Mouse (Mus musculus) cerebellum, postnatal 25 days (tissue): ENCODE data around the gene Trmt11.
"Not testable (repeated sequence)": the region's sequence is repeated elsewhere in the genome, so short reads cannot be mapped to it uniquely, and the experiment has no call there.

Experiments used
- DNase-seq, 2 experiments: peaks; one replicate each; pipeline ENCODE4 v3.0.0; 2021; ENCODE audit warnings: mixed read lengths in 2 of 2

Trmt11 gene

DNA sequence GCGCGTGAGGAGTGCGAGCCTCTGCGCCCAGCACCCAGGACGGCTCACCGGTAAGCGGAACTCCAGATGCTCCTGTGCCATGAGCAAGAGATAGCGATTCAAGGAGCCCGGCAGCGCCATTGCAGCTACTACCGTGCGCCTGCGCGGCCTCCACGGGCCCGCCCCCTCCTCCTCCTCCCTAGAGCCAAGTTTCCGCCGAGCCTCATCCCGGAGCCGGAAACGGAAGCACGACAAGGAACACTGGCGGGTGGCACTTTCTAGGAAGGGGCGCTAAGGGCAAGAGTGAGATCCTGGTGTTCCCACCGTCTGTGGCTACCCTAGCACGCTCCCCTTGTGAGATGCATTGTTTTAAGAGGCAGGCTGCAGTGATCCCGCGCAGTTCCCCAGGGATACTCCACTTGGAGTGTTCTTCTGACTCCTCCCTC, at the start of gene Trmt11:
Gene Trmt11, minus strand, starts transcription at position 208 of the 425 bp plus-strand sequence.
- peak; percentile 89 to 93 for DNase-seq

DNA sequence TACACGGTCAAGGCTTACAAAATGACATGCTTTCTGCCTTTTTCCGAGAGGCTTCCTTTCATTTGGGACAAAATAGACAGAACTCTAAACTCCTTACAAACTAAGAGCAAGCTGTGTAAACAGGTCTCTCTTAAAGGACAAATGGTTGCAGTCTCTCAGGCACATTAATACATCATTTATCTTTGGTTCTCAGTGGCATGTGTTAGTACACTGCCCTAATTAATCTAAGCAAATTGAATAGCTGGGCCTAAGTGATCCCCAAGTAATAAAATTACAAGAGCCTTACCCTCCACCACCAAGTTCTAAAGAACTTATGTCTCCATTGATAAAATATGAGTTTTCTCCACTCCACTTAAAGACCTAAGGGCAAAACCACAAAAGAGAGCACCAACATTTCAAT, 47.1 kb upstream of the Trmt11 start:
- DNase-seq, result no peak

DNA sequence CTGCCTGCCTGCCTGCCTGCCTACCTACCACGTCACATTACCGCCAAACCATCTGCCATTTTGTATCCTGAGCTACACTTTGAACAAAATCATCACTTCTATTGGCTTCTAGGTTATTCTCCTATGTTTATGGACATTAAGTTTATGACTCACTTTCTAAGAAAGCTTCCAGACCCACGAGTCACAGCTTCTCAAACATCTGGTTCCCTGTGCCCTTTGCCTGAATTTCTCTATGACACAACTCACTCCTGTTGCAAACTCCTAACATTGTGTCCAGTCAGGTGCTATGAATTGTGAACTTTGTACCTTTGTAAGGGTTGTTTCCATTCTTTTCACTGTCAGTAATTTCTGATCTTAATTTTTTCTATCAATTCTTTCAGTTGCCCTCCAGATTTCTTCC, 37.7 kb upstream of the Trmt11 start:
- no peak for DNase-seq

DNA sequence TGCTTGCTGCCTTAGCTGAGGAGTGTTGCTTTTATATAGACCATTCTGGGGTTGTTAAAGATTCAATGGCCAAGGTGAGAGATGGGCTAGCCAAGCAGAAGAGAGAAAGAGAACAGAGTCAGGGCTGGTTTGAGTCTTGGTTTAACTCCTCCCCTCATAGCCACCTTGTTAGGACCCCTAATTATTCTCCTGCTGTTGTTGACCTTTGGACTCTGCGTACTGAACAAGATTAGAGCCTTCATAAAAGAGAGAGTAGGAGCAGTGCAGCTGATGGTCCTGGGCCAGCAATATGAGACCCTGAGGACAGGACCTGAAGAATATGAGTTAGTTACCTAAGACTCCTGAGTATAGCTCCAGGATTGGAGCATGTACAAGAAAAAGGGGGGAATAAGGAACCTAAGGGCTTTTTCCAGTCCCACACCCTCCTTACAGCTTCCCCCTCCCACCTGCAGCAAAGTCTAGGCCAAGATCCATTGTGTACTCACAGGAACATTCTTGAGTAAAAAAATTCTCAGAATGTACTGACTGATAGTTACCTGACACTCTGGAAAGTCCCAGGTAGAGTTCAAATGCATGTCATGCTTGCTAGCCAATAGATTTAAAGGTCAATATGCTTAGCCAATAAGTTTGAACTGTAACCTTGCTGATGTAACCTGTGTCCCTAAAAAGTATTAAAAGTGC, 36.1 kb upstream of the Trmt11 start:
- DNase-seq, result not testable (repeated sequence)

DNA sequence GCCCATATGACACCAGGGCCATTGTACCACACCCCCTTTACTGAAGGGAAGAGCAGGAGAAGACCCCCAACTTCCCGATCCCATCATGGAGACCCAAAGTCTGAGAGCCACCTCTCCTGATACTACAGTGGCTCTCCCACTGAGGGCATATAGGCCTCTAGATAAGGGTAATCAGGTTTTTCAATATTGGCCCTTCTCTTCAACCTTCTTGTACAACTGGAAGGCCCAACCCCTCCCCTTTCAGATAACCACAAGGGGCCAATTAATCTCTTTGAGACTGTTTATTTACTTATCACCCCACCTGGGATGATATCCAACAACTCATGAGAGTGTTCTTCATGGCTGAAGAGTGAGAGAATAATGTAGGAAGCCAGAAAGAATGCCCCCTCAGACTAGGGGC, 32.2 kb upstream of the Trmt11 start:
- no peak for DNase-seq

DNA sequence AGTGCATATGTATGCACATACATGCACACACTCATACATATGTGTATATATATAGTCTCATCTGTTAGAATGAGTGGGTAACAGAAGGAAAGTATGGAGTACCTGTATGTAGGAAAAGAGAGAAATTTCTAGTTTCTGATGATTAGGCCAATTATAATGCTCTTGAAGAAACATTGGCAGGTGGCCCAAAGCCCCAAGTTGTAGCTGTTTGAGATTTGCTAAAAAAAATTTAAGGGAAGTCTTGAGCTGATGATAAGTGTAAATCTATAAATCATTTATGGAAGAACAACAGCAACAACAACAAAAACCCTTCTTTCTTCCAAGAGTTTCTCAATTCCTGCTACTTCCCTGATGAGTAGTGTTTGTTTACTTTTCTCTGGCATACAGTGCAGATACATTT, 29.4 kb upstream of the Trmt11 start:
- no peak for DNase-seq

DNA sequence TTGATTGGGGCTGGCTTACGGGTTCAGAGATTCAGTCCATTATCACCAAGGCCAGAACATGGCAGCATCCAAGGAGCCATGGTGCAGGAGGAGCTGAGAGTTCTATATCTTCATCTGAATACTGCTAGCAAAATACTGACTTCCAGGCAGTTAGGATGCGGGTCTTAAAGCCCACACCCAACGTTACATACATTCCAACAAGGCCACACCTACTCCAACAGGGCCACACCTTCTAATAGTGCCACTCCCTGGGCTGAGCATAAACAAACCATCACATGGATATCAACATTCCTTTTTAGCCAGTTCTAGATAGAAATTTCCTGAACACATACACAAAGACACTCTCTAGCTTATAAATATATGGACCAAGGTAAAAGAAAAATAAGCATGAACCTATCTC, 29.0 kb upstream of the Trmt11 start, which contains the start of gene Hint3:
Gene Hint3, minus strand, starts transcription at position 120 of the 400 bp plus-strand sequence.
- no peak for DNase-seq

DNA sequence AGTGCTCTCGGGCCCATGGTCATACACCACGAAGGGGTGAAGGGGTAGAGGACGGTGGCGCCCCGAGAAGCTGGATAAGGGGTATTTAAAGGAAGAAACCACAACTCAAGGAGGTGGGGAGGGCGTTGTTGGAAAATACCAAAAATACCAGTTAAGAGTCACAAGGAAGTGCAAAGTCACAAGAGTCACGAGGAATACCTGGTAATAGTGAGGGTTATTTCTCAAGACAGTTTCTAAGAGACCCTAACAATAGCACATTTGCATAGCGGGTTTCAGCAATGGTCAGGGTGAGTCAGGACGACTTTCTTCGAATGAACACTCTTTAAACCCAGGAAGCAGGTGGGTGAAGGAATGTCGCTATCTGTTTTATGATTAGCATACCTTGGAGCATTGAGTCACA, 27.9 kb upstream of the Trmt11 start:
- DNase-seq, result not testable (repeated sequence)

DNA sequence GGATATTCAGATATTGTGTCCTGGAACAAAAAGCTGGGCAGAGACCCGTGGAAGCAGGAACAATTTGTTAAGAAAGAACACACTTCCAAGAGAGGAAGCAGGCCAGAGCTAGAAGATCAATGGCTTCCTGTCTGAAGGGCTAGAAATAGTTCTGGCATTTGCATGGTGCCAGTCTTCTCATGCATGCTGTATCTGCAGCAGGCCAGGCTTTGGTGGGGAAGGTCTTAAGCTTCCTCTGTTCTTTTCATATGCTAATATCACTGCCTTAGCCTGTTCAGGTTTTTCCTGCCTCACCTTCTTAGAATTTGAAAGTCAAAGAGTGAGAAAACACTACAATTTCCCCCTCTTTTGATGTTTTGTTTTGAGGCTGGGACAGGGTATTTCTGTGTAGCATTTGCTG, 27.0 kb upstream of the Trmt11 start:
- no peak for DNase-seq

DNA sequence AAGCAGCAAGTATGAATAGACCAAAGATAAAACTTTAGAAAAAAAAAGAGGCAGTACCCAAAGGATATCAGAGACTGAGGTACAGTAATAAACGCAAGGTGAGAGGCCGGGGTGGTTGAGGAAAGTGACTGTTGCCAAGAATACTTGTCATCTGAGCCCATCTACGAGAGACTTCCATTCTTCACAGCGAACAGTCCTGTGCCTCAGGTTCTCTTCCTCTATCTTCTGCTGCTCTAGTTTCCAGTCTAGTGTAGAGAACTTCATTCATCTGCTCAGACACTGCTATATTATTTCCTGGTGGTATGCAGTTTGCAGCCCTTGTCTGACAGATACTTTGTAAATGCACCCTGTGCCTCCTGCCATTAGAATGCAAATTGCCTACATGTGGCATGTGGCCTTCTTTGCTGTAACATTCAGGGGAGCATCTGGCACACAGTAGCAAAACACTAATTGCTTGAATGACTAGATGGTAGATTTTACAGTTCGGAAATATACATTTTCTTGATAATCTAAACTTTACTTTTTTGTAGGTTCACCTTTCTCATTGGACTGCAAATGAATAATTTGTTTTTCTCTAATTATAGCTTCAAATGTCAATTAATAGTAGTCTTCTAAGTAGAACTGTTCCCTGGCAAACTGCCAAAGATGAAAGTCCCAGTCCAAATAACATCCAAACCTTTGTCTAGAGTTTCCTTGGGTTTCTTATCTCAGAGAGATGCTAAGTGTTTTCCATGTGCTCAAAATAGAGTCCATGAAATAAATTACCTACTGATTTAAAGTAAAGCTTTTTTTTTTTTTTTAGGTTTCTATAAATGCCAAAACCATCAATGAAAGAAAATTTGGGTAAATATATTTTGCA, 23.8 kb upstream of the Trmt11 start:
- DNase-seq, result no peak

DNA sequence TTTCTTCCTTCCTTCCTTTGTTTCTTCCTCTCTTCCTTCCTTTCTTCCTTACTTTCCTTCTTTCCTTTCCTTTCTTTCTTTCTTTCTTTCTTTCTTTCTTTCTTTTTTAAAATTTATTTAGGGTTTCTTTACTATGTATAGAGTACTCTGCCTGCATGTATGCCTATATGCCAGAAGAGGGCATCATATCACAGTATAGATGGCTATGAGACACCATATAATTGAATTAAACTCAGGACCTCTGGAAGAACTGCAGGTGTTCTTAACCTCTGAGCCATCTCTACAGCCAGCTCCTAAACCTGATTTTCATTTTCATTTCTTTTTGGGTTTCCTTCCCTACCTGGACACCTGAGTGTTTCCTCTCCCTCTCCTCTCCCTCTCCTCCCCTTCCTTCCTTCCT, 22.4 kb upstream of the Trmt11 start:
- no peak for DNase-seq

DNA sequence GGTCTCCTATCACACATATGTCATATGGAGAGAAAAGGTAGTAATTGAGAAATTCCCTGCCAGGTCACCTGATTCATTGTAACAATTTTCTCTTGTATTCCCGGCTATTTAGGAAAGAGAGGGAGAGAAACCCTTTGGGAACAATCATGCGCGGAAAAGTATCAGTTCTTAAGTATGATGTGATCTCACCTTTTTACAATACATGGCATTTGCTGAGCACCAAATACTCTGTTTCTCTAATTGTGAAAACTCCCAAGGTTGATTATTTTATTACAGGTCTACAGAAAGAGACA, 18.3 kb upstream of the Trmt11 start:
- DNase-seq, result no peak

DNA sequence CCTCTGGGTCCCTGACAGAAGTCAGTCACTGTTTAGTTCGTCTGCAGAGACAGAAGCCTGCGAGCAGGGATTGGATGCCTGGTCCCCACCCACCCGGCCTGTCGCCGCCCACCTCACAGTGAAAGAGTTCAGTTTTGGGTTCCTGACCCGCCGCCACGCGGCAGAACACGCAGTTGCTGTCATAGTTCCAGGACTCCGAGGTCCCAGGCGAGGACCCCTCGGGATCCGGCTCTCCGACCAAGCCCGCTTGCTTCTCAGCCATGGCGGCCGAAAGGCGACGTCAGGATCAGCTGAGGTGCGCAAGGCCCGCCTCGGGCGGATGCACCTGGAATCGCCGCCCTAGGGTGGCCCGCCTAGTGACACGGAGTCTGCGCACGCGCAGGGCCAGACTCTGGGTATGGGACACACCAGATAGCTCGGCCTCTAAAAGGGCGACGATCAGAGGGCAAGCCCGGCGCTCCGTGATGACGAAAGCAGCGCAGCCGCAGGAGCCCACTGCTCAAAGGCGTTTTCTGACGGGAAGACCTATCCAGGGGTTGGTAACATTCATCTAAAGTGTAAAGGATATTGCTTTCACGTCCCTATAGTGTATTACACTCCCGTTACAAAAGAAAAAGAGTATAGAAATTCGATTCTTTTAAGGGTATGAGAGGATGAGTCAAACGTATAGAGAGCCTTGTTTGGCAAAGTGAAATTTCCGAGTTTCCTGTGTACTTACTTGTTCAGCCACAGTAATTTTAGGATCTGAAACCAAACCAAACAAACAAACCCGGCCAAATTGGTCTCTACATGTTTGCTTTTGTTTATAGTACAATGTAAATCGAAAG, 17.8 kb upstream of the Trmt11 start:
- DNase-seq, result peak; percentile 99

DNA sequence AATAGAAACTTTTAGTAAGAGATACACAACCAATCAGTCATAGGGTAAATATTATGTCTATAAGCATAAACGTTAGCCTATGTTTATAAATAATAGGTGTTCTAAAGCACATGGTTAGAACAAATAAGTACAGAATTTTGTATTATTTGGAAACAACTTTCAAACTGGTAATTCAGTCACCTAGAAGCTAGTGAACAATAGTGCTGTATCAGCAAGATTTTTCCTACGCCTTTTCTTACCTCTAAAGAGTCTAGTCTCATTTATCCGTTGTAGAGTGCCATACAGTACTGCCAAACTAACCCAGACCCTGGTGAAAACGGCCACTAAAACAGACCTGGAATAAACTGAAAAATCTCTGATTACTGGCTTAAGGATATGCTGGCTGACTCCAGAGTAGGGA, 12.5 kb upstream of the Trmt11 start:
- no peak for DNase-seq

DNA sequence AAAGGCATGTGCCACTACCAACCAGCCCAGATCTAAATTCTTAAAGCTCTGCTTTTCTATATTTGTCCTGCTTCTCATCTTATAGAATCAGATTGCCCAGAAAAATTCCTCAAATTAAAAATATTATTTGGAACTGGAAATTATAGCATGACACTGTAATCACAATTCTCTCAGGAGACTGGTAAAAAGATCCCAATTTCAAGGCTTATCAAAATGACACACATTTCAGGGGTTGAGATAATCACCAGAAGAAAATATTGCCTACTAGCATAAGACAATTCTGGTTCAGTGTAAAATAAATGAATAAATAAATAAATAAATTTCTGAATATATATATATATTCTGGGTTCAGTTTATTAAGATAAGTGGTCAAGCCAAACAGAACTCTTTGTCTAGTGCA, 9.1 kb upstream of the Trmt11 start:
- no peak for DNase-seq

DNA sequence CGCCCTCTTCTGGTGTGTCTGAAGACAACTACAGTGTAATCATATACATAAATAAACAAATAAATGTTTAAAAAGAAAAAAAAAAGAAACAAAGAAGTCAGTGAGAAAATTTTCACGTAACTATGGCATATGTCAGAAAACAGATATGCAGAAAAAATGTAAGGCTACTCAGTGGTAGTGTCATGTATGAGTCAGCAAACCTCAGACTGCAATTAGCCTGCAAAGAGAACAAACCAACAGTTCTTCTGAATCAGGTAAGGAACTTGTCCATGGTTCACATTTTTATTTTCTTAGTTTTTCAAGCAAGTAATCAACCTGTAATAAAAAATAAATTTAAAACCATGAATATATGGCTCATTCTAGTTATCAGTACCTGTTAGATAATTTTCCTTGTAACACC, 7.6 kb upstream of the Trmt11 start:
- DNase-seq, result no peak

DNA sequence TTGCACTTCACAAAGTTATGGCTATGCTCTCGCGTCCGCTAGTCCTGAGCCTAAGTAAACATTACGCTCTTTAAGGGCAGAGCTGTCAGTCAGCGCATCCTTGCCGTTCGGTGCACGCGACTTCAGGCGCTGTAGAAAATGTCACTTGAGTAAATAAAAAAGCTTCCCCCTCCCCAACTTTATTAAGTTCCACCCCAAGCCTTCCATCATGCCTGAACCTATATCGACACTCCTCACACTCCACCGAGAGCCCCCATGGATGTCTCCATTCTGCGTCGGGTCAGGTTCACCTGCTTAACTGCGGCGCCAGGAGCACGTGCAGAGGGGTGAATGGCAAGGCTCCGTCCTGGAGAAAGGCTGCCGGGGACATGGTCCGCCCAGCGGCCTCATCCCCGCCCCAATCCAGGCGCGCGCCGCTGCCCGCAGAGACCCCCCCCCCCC, 435 bp downstream of the Trmt11 start:
- DNase-seq, result no peak

DNA sequence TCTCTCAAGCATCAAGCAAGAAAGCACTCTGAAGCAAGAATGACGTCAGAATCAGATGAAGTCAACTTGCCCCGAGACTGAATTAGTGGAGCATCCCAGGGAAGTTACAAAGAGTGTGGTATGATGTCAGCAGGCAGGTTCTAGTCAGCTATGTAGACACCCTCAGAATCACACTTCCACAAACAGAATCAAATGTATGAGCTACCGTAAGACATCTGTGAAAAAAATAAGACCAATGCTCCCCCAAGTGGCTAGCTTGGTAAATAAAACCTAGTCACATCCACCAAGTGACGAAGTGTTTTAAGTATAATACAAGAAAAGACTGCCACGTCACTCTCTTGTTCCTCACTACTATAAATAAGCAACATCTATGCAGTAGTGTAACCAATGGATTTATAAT, 13.5 kb downstream of the Trmt11 start:
- DNase-seq, result no peak

DNA sequence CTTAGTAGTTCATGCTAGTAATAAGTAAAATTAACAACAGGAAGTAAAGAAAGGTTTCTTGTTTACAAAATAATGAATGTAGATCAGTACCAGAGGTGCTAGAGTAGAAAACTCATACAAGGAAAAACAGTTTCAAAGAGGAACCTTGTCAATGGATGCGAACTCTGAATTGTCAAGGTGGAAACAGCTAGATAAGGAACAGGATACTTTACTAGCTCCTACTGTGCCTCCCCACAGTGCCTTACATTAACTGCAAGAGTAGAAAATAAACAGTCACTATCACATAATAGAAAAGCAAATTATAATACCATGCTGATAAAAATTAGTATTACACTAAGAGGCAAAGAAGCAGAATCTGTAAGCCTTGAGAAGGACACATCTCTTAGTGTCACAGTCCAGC, 14.9 kb downstream of the Trmt11 start:
- no peak for DNase-seq

DNA sequence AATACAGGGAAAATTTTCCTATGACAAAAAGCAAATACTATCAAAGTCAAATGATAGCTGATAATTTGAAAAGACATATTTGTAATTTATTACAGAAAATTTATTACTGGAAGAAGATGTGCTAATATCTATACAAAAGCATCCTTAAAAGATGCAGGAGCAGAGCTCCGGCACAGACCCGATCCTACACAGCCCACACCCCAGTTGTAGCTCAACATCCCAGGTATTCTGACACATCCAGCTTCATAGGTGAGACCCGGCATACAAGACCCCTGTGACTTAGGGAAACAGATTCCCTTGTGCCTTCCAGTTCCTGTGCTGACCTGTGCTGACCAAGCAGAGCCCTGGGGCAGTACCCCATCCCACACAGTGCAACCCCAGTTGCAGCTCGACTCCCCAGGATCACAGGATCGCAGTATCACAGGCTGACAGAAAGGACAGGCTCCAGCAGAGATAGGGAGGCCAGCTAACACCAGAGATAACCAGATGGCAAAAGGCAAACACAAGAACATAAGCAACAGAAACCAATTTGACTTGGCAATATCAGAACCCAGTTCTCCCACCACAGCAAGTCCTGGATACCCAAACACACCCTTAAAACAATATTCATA, 22.8 kb downstream of the Trmt11 start:
- no peak for DNase-seq

DNA sequence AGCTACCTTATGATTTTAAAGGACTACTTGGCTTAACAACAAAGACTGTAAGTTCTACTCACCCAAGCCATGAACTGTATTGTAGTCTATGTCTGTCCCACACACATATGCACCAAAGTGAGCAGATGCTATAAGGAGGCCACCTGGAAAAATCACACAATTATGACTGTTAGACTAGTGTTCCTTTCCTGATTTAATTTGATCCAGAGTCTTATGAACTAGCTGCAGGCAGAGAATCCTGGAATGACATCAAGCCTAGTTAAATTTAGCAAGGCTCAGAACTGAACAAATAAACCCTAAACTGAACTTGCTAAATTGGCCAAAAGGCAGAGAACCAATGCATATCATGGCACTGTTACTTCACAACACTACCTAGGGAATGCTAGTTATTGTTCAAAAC, 34.2 kb downstream of the Trmt11 start:
- DNase-seq, result no peak

DNA sequence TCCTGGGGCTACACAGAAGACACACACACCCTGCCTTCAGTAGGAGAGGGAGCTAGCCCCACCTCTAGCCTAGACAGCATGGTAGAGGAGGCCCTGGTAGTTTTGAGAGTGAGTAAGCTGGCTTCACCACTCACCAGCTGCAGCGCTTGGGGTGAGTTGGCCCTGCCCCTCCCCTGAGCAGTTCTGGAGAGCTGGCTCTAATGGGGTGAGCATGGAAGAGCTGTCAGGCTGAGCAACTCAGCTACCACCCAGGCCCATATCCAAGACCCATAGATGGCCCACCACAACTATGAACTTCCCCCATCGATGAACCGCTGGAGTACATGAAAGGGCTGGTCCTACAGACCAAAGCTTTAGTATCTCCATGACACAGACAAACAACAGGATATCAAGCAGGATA, 35.9 kb downstream of the Trmt11 start:
- DNase-seq, result no peak
